Comparison of ENCODE assay signal across 17 mouse cellular contexts in genomic region chr17:25630313-25630712, GRCm38 (mm10). TPM values are rescaled to one million over a fixed set of nuclear protein-coding genes. Genes with fewer than 3 reads are reported as not detected.
"Had no signal": no experiment of that assay in that cellular context is flagged by ENCODE, and none has a peak within 500 bp of the region (broad histone marks: within the 10 kb centered on the region; RNA-seq: fewer than 3 reads in every experiment).

No protein-coding gene starts in this region.

- DNase-seq: forebrain, postnatal 0 days; gastrocnemius, postnatal 14 days; gastrocnemius, postnatal 36 days; heart, adult 18-20 months; heart, postnatal 14 days; heart, postnatal 36 days; kidney, adult 11 months; kidney, adult 2 months; kidney, adult 9 months; kidney, postnatal 14 days; kidney, postnatal 36 days; layer of hippocampus, postnatal 36 days had no signal

- ATAC-seq: forebrain, postnatal 0 days; hindbrain, postnatal 0 days; intestine, embryonic 16.5 days; liver, embryonic 12.5 days had no signal

RNA-seq across cellular contexts. Expression of gene Sox8, which starts 59.8 kb away (rescaled TPM):
- total RNA-seq: hematopoietic stem cell, adult 5-6 weeks; liver, adult 2 months had no signal
- polyA plus RNA-seq: liver, adult 2 months had no signal
